Mouse (Mus musculus) midbrain, embryonic 14.5 days (tissue): ENCODE measurements around the gene Sema4a. TPM values are rescaled to one million over a fixed set of nuclear protein-coding genes. Genes with fewer than 3 reads are reported as not detected.

ENCODE experiments used
- ATAC-seq: fragments of 200-750 bp; cut with Nextera tagmentation; 2 replicates; pipeline ENCODE4 v1.8.0; 2017; ENCODE audit warnings: moderate number of reproducible peaks, moderate library complexity; ENCODE audit not compliant: low FRiP score, low TSS enrichment
- DNase-seq: peaks from one replicate; pipeline ENCODE4 v3.0.0-alpha.2; 2015
- H3K27ac ChIP-seq: fragments of 300-500 bp; sonication (generic); replicated peaks from 2 replicates; pipeline ENCODE4 v1.5.1; 2014; ENCODE audit warnings: mild to moderate bottlenecking, low read depth, low read length, moderate library complexity
- H3K27me3 ChIP-seq: fragments of 300-500 bp; sonication (generic); 2 replicates; pipeline ENCODE4 v1.6.1; 2014; ENCODE audit warnings: low read length, control low read depth, mixed read lengths; ENCODE audit not compliant: control insufficient read depth, insufficient read depth
- H3K36me3 ChIP-seq: fragments of 300-500 bp; sonication (generic); 2 replicates; pipeline ENCODE4 v1.6.1; 2014; ENCODE audit warnings: low read length, control low read depth; ENCODE audit not compliant: control insufficient read depth, insufficient read depth
- H3K4me1 ChIP-seq: fragments of 300-500 bp; sonication (generic); 2 replicates; pipeline ENCODE4 v1.6.1; 2014; ENCODE audit warnings: mild to moderate bottlenecking, antibody characterized with exemption, low read length, control low read depth; ENCODE audit not compliant: control insufficient read depth, insufficient read depth
- H3K4me2 ChIP-seq: fragments of 300-500 bp; sonication (generic); 2 replicates; pipeline ENCODE4 v1.6.1; 2014; ENCODE audit warnings: mild to moderate bottlenecking, low read length, moderate library complexity
- H3K4me3 ChIP-seq: fragments of 300-500 bp; sonication (generic); replicated peaks from 2 replicates; pipeline ENCODE4 v1.5.1; 2014; ENCODE audit warnings: low read depth, low read length
- H3K9ac ChIP-seq: fragments of 300-500 bp; sonication (generic); replicated peaks from 2 replicates; pipeline ENCODE4 v1.6.1; 2014; ENCODE audit warnings: mild to moderate bottlenecking, low read length, moderate library complexity
- H3K9me3 ChIP-seq: fragments of 300-500 bp; sonication (generic); 2 replicates; pipeline ENCODE4 v1.6.1; 2016; ENCODE audit warnings: low read length, control low read depth, mixed read lengths; ENCODE audit not compliant: control insufficient read depth
- WGBS: fragments of 180-500 bp; shearing (Covaris S2); extraction: QIAGEN DNeasy Blood & Tissue Kit; methylation state at CpG from one replicate; pipeline ENCODE4 v1.1.7; 2014; 5-methylcytosine and 5-hydroxymethylcytosine counted together
- polyA plus RNA-seq: library from polyadenylated mRNA; unstranded; fragments of >200 nt; fragmentation: Nextera tagmentation; extraction: Ambion mirVana; gene quantifications from 2 replicates; pipeline ENCODE4 v1.2.1, GENCODE M21; 2014

Gene Sema4a
- polyA plus RNA-seq, 1 experiment from 2014 or later, result 28.8 TPM

- ATAC-seq (no peak), DNase-seq (no peak)
- Histone ChIP-seq H3K4me1 (peaks cover 25% of the 10 kb centered on the region), H3K27ac (no peak overlapping the region), H3K36me3 (peaks cover 25% of the 10 kb centered on the region), H3K4me2 (peak overlapping the region; percentile 89; the same call in 1 of the 2 replicates), H3K9me3 (no peaks in the 10 kb centered on the region), H3K4me3 (no peak overlapping the region), H3K27me3 (no peaks in the 10 kb centered on the region), H3K9ac (no peak overlapping the region)
- 95% methylated on average over 8 of the region's 8 CpGs for WGBS
These were observed 4.7 kb downstream of the Sema4a start for GRCm38 (mm10) chr3:88456313-88456712.

GRCm38 (mm10) chr3:88455588-88456264 is 5.3 kb downstream of the Sema4a start:
- no peaks in the 10 kb centered on the region for H3K9me3 ChIP-seq
- ATAC-seq (no peak), DNase-seq (no peak)
- no peaks in the 10 kb centered on the region for H3K27me3 ChIP-seq
- no peak overlapping the region for H3K27ac ChIP-seq
- no peak overlapping the region for H3K4me2 ChIP-seq
- H3K4me3 ChIP-seq, result no peak overlapping the region
- no peak overlapping the region; the same call in 1 of the 2 replicates for H3K9ac ChIP-seq
- peaks cover 25% of the 10 kb centered on the region for H3K4me1 ChIP-seq
- 82% methylated on average over 18 of the region's 18 CpGs for WGBS
- peaks cover 26% of the 10 kb centered on the region for H3K36me3 ChIP-seq

GRCm38 (mm10) chr3:88454762-88455587 is 6.0 kb downstream of the Sema4a start:
- Histone ChIP-seq H3K4me2 (no peak overlapping the region), H3K4me3 (no peak overlapping the region), H3K27ac (no peak overlapping the region), H3K36me3 (peaks cover 32% of the 10 kb centered on the region), H3K9ac (no peak overlapping the region; the same call in 1 of the 2 replicates), H3K9me3 (no peaks in the 10 kb centered on the region), H3K4me1 (peaks cover 25% of the 10 kb centered on the region), H3K27me3 (no peaks in the 10 kb centered on the region)
- 66% methylated on average over 9 of the region's 9 CpGs for WGBS
- ATAC-seq (no peak), DNase-seq (no peak)

- peaks cover 22% of the 10 kb centered on the region for H3K4me1 ChIP-seq
- H3K27me3 ChIP-seq, result no peaks in the 10 kb centered on the region
- peaks cover 41% of the 10 kb centered on the region for H3K36me3 ChIP-seq
- ATAC-seq, result no peak
- DNase-seq, result no peak
- H3K9me3 ChIP-seq, result no peaks in the 10 kb centered on the region
- no peak overlapping the region for H3K4me3 ChIP-seq
- H3K4me2 ChIP-seq, result no peak overlapping the region
- 85% methylated on average over 8 of the region's 8 CpGs for WGBS
- H3K27ac ChIP-seq, result no peak overlapping the region
- H3K9ac ChIP-seq, result no peak overlapping the region
These were observed 7.0 kb downstream of the Sema4a start for GRCm38 (mm10) chr3:88453986-88454385.

DNA sequence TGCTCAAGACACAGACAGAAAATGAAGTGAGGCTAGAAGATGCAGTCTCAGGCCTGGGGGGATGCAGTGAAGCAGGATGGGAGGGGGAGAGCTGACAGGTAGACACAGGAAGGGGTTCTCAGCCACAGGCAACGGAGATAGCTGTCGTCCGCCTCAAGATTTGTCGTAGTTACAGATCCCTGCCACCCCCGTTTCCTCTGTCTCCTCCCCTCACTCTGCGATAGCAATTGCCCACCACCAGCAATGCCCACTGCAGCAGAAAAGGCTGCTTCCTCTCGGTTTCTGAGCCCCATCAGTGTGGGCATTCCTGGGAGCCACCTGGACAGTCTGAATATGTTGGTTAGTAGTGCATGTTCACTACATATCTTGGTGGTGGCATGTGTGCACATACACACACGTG is 7.6 kb downstream of the Sema4a start:
- peaks cover 47% of the 10 kb centered on the region for H3K36me3 ChIP-seq
- ATAC-seq (no peak), DNase-seq (no peak)
- H3K4me1 ChIP-seq, result peaks cover 19% of the 10 kb centered on the region
- H3K4me3 ChIP-seq, result no peak overlapping the region
- H3K9ac ChIP-seq, result no peak overlapping the region
- no peak overlapping the region for H3K27ac ChIP-seq
- WGBS, result 77% methylated on average over 8 of the region's 8 CpGs
- no peak overlapping the region for H3K4me2 ChIP-seq
- H3K27me3 ChIP-seq, result no peaks in the 10 kb centered on the region
- H3K9me3 ChIP-seq, result no peaks in the 10 kb centered on the region

DNA sequence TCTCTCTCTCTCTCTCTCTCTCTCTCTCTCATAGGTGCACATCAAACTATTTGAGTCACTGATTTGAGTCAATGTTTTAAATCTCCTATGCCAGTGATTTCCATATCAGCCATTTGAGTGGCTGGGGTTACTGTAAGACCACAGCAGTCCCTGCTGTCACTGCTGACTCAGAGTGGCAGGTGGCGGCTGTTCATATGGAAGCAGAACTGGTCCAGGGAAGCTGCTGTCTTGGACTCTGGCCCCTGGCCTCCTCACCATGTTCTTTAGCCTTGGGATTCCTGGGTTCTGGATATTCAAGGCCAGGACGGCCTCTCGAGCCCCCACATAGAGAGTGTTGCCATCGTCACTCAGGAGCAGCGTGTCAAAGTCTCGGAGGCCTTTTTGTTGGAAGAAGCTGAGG is 8.3 kb downstream of the Sema4a start:
- H3K4me2 ChIP-seq, result no peak overlapping the region
- 76% methylated on average over 6 of the region's 6 CpGs for WGBS
- ATAC-seq (no peak), DNase-seq (no peak)
- H3K9me3 ChIP-seq, result no peaks in the 10 kb centered on the region
- H3K27me3 ChIP-seq, result no peaks in the 10 kb centered on the region
- H3K36me3 ChIP-seq, result peaks cover 54% of the 10 kb centered on the region
- no peak overlapping the region for H3K27ac ChIP-seq
- H3K4me1 ChIP-seq, result peaks cover 15% of the 10 kb centered on the region
- no peak overlapping the region for H3K9ac ChIP-seq
- H3K4me3 ChIP-seq, result no peak overlapping the region

DNA sequence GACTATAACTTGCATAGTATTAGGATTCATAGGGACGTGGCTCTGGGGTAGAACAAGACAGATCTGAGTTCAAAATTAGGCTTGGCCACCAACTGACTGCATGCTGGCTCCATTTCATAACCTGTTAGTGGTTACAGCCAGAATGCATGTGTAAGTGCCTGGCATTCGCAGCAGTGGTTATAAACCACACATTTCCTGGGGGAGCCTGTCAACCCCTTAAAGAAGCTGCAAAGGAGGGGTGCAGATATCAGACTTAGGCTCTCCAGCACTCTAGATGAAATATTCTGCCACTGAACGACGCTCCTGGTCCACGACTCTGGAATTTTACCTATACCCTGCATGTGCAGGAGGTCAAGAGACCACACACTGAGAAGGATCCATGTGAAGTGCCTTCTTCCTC is 8.7 kb downstream of the Sema4a start:
- no peak overlapping the region for H3K9ac ChIP-seq
- DNase-seq (no peak), ATAC-seq (no peak)
- no peaks in the 10 kb centered on the region for H3K27me3 ChIP-seq
- H3K9me3 ChIP-seq, result no peaks in the 10 kb centered on the region
- no peak overlapping the region for H3K4me2 ChIP-seq
- H3K4me3 ChIP-seq, result no peak overlapping the region
- whole genome bisulfite sequencing, result 86% methylated on average over 5 of the region's 5 CpGs
- no peak overlapping the region for H3K27ac ChIP-seq
- H3K36me3 ChIP-seq, result peaks cover 58% of the 10 kb centered on the region
- peaks cover 11% of the 10 kb centered on the region for H3K4me1 ChIP-seq

DNA sequence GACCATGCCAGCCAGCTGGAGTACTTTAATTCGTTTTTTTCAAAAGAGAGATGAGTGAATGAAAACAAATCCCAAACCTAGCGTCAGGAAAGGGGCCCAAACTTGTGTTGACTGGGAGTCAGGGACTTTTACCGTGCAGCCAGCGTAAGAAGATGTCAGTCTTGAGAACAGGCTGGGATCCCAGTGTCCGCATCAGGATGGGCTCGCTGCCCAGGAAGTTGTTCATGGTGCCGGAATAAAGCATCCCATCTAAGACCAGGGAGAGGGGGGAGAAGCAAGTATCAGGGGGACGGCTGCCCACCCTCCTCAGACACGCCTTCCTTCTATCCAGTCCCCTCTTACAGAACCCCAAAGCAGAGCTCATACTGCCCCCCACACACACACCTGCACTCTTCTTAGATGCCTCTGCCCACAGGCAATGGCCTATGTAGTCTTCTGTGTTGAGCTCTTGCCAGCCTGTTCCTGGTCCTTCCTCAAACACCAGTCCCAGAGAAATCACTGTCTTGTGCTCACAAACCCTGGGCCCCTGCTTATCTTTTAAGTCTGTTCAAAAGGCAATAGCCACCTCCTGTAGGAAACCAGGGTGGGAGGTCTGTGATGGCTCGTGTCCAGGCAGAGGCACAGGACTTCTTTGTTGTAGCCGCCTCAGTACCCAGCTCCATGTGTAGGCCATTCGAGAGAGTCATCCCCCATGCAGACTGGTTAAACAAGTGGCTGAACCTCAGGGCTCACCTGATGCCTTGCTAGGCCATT is 10.4 kb downstream of the Sema4a start:
- Histone ChIP-seq H3K4me1 (no peaks in the 10 kb centered on the region), H3K4me3 (no peak overlapping the region), H3K36me3 (peaks cover 74% of the 10 kb centered on the region), H3K27me3 (no peaks in the 10 kb centered on the region), H3K9ac (no peak overlapping the region; the same call in 1 of the 2 replicates), H3K9me3 (no peaks in the 10 kb centered on the region), H3K4me2 (no peak overlapping the region), H3K27ac (no peak overlapping the region)
- ATAC-seq (no peak), DNase-seq (no peak)
- WGBS, result 73% methylated on average over 12 of the region's 12 CpGs
